Mouse (Mus musculus): ENCODE data around the gene Cox17. TPM values are rescaled to one million over a fixed set of nuclear protein-coding genes. Genes with fewer than 3 reads are reported as not detected.

Cox17 gene
- total RNA-seq, 2 experiments from 2014 or later, result 120 to 146 TPM

GRCm38 (mm10) chr16:38371705-38372296 is 25.0 kb downstream of the Cox17 start:
- no peak for DNase-seq

GRCm38 (mm10) chr16:38372876-38373275 is 26.1 kb downstream of the Cox17 start:
- no peak for DNase-seq

GRCm38 (mm10) chr16:38373439-38373838 is 26.6 kb downstream of the Cox17 start:
- no peak for DNase-seq

GRCm38 (mm10) chr16:38373941-38374340 is 27.1 kb downstream of the Cox17 start:
- DNase-seq, result no peak

- no peak for DNase-seq
These were observed 27.8 kb downstream of the Cox17 start for GRCm38 (mm10) chr16:38374379-38375140.

GRCm38 (mm10) chr16:38375182-38375581 is 28.4 kb downstream of the Cox17 start:
- DNase-seq, result no peak

- peak; percentile 42 to 58 for DNase-seq
These were observed 29.5 kb downstream of the Cox17 start for GRCm38 (mm10) chr16:38376163-38376840.

- DNase-seq, result no peak
These were observed 30.1 kb downstream of the Cox17 start for GRCm38 (mm10) chr16:38376841-38377249.

- DNase-seq, result no peak
These were observed 30.8 kb downstream of the Cox17 start for GRCm38 (mm10) chr16:38377546-38377945.

GRCm38 (mm10) chr16:38378591-38378990 is 31.8 kb downstream of the Cox17 start:
- DNase-seq, result no peak

GRCm38 (mm10) chr16:38379088-38379487 is 32.3 kb downstream of the Cox17 start:
- no peak for DNase-seq

- DNase-seq, result no peak
These were observed 32.7 kb downstream of the Cox17 start for GRCm38 (mm10) chr16:38379493-38379892.

- no peak for DNase-seq
These were observed 33.1 kb downstream of the Cox17 start for GRCm38 (mm10) chr16:38379926-38380325.

GRCm38 (mm10) chr16:38383683-38384082 is 36.9 kb downstream of the Cox17 start:
- DNase-seq, result no peak

- DNase-seq, result no peak
These were observed 38.4 kb downstream of the Cox17 start for GRCm38 (mm10) chr16:38385184-38385634.

- no peak for DNase-seq
These were observed 38.9 kb downstream of the Cox17 start for GRCm38 (mm10) chr16:38385700-38386099.

- no peak for DNase-seq
These were observed 40.6 kb downstream of the Cox17 start for GRCm38 (mm10) chr16:38387389-38387788.

- no peak for DNase-seq
These were observed 42.0 kb downstream of the Cox17 start for GRCm38 (mm10) chr16:38388757-38389156.

- DNase-seq, result no peak
These were observed 42.6 kb downstream of the Cox17 start for GRCm38 (mm10) chr16:38389284-38389893.

- no peak for DNase-seq
These were observed 43.5 kb downstream of the Cox17 start for GRCm38 (mm10) chr16:38390322-38390721.

- no peak for DNase-seq
These were observed 45.5 kb downstream of the Cox17 start for GRCm38 (mm10) chr16:38392126-38392894.

GRCm38 (mm10) chr16:38394191-38394618 is 47.4 kb downstream of the Cox17 start:
- no peak for DNase-seq

Data from layer of hippocampus, postnatal 36 days (tissue).